Mouse (Mus musculus) common myeloid progenitor, adult 5-6 weeks (primary cell): ENCODE data around the gene Slc25a48. TPM values are rescaled to one million over a fixed set of nuclear protein-coding genes. Genes with fewer than 3 reads are reported as not detected.

Experiments used
- ATAC-seq: replicated peaks from 2 replicates; pipeline ENCODE4 v1.8.0; 2016; ENCODE audit warnings: low read depth, mild to moderate bottlenecking, moderate TSS enrichment, inconsistent platforms; ENCODE audit not compliant: poor library complexity, severe bottlenecking
- total RNA-seq: library from RNA; stranded (forward); fragments of 200-1000, 187-1606 nt; gene quantifications from 2 replicates; pipeline ENCODE4 v1.2.3, GENCODE M21; 2017

Slc25a48 gene
- total RNA-seq, 1 experiment from 2014 or later = not detected

DNA sequence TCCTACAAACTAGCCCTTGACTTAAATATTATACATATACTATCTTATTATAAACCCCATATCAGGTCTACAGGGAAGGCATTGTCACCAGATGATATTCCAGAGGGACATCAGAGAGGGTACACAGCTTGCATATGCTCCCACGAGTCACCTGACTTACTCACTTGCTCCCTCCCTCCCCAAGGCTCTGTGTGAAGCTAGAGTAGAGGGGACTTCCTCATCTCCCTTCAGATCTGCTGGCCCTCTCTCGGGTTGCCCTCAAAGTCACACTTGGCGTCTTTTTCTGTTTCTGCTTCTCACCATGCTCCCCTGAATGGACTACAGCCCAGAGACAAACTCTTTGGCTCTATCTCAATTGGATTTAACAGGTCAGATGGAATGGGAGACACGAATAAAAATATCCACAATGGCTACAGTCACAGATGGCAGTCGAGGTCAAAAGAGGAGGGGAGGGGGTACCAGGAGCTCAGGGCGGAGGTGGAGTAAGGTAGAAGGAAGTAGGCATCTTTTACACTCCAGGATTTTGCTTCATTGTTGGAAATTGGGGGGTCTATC, 63.8 kb downstream of the Slc25a48 start:
- 0 out of 2 replicates have a peak, but pooled peaks have one; percentile 22 for ATAC-seq

GRCm38 (mm10) chr13:56506871-56507496, 68.8 kb downstream of the Slc25a48 start:
- peak; percentile 73 for ATAC-seq

DNA sequence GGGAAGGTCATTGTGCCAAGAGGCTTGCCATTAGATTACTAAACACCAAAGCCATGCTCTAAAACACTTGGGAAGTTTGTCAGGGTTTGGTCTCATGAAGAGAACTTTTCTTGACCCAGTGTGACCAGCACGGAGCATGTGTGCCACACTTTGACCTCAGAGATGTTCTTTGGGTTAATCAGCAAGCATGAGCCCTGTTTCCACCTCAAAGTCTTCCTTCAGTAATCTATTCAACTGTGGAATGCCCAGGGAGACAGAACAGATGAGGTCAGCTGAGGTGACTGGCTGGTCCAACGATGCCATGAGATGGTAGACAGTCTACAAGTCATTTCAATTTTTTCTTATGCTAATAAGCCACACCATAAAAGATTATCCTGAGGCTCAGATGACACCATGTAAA, 71.6 kb downstream of the Slc25a48 start:
- no peak for ATAC-seq

- no peak for ATAC-seq
These were observed 75.4 kb downstream of the Slc25a48 start for GRCm38 (mm10) chr13:56513595-56513994.

- no peak for ATAC-seq
These were observed 78.2 kb downstream of the Slc25a48 start for GRCm38 (mm10) chr13:56516311-56516710.

GRCm38 (mm10) chr13:56516816-56517215, 78.7 kb downstream of the Slc25a48 start:
- no peak for ATAC-seq

DNA sequence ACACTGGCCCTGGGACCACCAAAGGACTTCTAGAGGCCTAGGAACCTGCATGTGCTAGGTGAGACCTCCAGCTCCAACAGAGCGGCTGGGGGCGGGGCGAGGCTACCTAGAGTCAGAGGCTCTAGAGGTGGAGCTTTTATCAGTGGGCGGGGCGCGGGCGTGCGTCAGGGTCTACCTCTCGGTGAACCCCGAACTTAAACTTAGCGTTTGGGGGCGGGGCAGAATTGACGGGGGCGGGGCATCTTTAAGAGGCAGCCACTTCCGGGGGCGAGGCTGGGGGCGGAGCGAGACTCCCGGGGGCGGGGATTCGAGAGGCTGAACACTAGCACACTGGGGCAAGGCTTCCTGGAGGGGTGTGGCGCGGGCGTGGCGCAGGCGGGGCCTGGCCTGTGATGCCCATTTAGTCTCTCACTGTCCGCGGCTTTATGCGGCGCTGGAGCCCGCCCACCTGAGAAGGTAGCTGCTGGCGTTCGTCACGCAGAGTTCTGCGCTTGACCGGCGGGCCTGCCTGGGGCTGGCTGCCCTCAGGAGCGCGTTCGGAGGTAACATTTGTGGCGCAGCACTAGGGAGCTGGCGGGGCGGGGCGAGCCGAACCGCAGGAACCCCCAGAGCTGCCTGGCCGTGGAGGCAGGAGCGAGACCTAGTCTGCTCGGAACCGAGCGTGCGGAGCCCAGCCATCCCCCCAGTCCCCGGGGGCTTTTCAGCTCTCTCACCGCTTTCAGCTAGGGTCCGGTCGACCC, 84.1 kb downstream of the Slc25a48 start, which contains the start of gene Fbxl21:
Fbxl21 (plus strand) TSS at position 392 of the 740 bp plus-strand sequence.
- ATAC-seq = peak; percentile 97

- ATAC-seq = no peak
These were observed 84.6 kb downstream of the Slc25a48 start for GRCm38 (mm10) chr13:56522821-56523167.

Other genes with a start within 250 kb of the Slc25a48 start
- not detected in 2 replicates for gene Neurog1, start 186.2 kb upstream of the Slc25a48 start, total RNA-seq
- not detected in 2 replicates for gene Cxcl14, start 141.8 kb upstream of the Slc25a48 start, total RNA-seq
- gene Gm3045, start 11.8 kb upstream of the Slc25a48 start, total RNA-seq = not detected in 2 replicates
- gene Il9, start 43.9 kb downstream of the Slc25a48 start, total RNA-seq = not detected in 2 replicates
- gene Fbxl21, start 84.1 kb downstream of the Slc25a48 start, total RNA-seq = not detected in 2 replicates
- gene Lect2, start 110.1 kb downstream of the Slc25a48 start, total RNA-seq = not detected in 2 replicates
- 5.5 and 7.2 TPM in 2 replicates for gene Tgfbi, start 171.2 kb downstream of the Slc25a48 start, total RNA-seq